Mouse (Mus musculus): ENCODE results near the gene Ppp1r16b.

Gene Ppp1r16b

DNA sequence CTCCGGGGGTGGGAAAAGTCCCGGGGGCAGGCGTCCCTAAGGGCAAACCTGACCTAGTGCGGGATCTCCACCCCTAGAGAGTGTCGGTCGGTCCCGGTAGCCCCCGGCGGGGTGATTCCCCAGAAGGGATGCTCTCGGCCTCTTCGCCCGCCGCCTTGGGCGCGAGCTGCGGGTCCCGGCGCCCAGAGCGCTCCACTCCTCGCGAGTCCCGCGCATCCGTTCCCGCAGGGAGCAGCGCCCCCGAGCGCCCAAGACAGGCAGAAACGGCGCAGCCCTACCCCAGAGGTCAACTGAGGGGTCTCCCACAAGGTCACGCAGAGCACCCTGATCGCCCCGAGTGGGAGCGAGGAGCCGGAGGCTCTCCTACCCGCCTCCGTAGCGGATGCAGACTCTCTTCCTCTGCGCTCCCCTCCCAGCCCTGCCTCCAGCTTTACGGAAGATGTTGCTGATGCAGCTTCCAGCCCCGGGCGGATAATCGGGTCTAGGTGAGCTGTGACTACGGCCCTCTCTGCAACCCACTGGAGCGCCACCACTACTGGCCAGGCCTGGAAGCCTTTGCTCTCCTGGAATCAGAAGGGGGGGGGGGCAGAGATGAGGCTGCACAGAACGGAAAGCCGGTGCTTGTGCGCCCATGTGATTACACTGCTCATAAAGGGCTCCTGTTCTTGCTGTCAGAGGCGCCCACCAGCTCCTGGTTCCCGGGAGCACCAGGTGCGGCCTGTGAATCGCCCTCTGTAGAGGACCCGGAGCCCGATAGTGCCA is 2.7 kb downstream of the Ppp1r16b start:
- no peak for DNase-seq (ENCODE audit: extremely low read depth, insufficient read length, low spot score)

GRCm38 (mm10) chr2:158668433-158669010 is 3.3 kb downstream of the Ppp1r16b start:
- no peak for DNase-seq (ENCODE audit: extremely low read depth, insufficient read length, low spot score)

GRCm38 (mm10) chr2:158669199-158670195 is 4.3 kb downstream of the Ppp1r16b start:
- DNase-seq (ENCODE audit: extremely low read depth, insufficient read length, low spot score) = no peak

- no peak for DNase-seq (ENCODE audit: extremely low read depth, insufficient read length, low spot score)
Observed at GRCm38 (mm10) chr2:158670571-158670970, 5.4 kb downstream of the Ppp1r16b start.

DNA sequence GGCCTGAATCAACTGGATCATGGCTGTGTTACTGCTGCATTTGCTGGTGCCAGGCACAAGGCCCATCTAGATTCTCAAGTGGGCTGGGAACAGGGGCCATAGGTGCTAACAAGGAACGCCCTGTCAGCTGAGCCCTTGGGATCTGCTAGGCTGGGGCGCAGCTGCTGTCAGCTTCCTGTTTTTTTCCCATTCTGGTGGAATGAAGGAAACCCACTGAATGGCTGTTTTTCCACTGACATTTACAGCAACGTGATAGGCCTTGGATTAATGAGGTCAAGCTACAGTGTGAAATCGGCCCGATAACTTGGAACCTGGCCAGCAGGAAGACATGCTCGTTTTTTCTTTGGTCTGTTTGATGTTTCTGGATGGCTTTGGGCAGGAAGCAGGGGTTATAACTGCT is 7.6 kb downstream of the Ppp1r16b start:
- DNase-seq (ENCODE audit: extremely low read depth, insufficient read length, low spot score) = no peak

- DNase-seq (ENCODE audit: extremely low read depth, insufficient read length, low spot score) = no peak
Observed at GRCm38 (mm10) chr2:158673493-158673892, 8.3 kb downstream of the Ppp1r16b start.

DNA sequence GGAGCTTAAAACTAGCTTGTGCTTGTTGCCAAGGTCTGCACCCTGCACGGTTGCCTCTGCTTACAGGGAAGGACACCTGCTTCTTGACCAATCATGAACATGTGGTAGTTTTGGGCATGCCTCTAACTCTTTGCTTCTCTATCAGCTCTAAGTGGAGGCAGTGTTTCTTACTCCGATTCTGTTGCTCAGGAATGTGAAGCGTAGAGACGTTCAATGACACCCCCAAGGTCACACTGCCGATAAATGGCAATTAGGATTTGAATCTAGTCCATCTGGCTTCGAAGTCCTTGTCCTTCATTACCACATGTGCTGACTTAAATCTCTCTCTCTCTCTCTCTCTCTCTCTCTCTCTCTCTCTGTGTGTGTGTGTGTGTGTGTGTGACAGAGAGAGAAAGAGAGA is 8.9 kb downstream of the Ppp1r16b start:
- no peak for DNase-seq (ENCODE audit: extremely low read depth, insufficient read length, low spot score)

DNA sequence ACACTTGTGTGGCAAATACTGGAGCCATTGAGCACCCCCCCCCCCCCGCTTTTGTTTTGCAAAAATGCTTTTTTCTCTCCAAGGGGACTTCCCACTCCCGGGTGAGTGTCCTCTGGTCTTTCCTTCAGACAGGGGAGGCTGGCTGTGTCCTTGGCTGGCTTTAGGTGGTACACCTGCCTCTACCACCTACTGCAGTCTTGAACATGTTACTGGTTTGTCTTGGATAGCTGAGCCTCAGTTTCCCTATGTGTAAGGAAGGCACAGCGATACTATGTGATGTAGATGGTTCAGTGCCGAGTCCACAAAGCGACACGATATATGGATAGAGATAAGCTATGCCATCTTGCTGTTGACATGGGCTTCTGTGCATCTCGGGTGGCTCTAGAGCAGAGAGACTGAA is 9.6 kb downstream of the Ppp1r16b start:
- DNase-seq (ENCODE audit: extremely low read depth, insufficient read length, low spot score) = no peak

GRCm38 (mm10) chr2:158675161-158675560 is 10.0 kb downstream of the Ppp1r16b start:
- no peak for DNase-seq (ENCODE audit: extremely low read depth, insufficient read length, low spot score)

DNA sequence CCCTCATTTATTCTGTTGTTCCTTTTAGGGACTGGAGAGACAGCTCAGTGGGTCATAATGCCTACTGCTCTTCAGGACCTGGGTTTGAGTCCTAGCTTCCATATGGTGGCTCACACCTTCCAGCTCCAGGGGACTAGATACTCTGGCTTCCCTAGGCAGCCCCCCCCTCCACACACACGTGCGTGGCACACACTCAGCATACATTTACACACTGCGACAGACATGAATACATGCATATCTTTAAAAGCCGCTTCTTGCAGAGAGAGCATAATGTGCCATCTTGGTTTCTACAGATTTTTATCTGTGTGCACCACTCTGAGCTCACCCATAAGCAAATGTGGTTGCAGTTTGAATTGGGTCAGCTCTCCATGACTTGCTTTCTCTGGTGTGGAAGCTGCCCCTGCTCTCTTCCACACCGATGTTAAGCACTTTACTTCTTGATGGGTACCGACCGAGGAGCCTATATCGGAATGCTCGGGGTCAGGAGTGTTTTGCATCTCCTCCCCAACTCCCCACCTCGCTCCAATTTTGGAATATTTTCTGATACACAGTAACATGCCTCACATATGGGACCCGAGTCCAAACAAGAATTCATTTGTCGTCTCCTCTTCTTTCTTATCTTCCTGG is 10.8 kb downstream of the Ppp1r16b start:
- DNase-seq (ENCODE audit: extremely low read depth, insufficient read length, low spot score) = no peak

- DNase-seq (ENCODE audit: extremely low read depth, insufficient read length, low spot score) = no peak
Observed at GRCm38 (mm10) chr2:158677946-158678345, 12.7 kb downstream of the Ppp1r16b start.

GRCm38 (mm10) chr2:158679091-158679490 is 13.9 kb downstream of the Ppp1r16b start:
- DNase-seq (ENCODE audit: extremely low read depth, insufficient read length, low spot score) = no peak

GRCm38 (mm10) chr2:158680357-158680889 is 15.2 kb downstream of the Ppp1r16b start:
- no peak for DNase-seq (ENCODE audit: extremely low read depth, insufficient read length, low spot score)

DNA sequence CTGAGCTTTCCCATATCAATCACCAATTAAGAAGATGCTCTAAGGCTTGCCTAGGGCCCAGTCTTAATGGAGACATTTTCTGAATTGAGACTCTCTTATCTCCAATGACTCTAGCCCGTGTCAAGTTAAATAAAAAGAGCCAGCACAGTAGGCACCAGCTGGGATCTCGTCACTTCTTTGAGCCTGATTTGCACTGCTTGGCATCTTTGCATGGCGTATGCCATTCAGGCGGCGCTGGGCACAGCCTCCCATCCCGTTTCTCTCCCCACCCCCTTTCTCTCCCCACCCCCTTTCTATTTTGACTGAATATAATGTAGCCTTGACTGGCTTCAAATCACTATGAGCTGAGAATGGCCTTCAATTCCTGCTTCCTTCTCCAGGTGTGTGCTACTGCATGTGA is 16.5 kb downstream of the Ppp1r16b start:
- no peak for DNase-seq (ENCODE audit: extremely low read depth, insufficient read length, low spot score)

DNA sequence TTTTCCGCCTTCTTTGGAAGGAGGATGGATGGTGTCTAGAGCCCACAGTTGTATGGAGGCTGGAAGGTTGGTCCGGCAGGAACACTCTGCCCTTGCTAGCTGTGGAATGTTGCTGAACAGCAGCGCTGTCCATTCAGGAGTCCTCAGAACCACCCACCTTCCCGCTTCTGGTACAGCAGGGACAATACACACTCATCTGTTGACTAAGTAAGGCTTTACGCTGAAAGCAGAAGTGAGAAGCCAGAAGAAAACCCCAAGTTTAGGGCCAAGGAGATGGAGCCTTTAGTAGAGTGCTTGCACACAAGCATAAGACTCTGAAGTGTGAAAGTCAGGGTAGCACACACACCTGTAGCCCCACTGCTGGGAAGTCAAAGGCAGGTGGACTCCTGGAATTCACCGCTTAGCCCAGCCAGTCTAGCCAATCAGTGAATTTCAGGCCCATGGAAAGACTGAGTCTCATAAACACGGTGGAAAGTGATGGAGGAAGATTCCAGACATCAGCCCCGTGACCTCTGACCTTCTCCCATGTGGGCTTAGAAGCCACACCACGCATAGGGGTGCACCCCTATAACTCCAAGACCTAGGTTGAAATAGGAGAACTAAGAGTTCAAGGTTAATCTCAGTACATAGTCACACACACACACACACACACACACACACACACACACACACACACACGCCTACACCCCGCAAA is 17.3 kb downstream of the Ppp1r16b start:
- DNase-seq (ENCODE audit: extremely low read depth, insufficient read length, low spot score) = no peak

DNA sequence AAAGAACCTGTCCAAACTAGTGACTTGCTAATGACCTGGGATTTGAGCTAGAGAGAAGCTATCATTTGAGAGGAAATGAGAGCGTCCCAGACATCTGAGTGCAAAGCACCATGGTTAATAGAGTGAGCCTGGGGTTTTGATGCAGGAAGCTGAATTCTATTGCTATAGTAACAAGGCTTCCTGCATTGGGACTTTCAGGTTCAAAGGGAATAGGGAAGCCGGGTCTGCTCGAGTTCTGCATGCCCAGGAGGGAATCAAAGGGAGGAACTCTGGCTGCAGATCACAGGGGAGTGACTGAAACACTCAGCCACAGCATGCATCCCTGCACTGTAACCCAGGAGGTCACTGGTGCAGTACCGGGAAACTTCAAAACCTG is 17.8 kb downstream of the Ppp1r16b start:
- DNase-seq (ENCODE audit: extremely low read depth, insufficient read length, low spot score) = no peak

DNA sequence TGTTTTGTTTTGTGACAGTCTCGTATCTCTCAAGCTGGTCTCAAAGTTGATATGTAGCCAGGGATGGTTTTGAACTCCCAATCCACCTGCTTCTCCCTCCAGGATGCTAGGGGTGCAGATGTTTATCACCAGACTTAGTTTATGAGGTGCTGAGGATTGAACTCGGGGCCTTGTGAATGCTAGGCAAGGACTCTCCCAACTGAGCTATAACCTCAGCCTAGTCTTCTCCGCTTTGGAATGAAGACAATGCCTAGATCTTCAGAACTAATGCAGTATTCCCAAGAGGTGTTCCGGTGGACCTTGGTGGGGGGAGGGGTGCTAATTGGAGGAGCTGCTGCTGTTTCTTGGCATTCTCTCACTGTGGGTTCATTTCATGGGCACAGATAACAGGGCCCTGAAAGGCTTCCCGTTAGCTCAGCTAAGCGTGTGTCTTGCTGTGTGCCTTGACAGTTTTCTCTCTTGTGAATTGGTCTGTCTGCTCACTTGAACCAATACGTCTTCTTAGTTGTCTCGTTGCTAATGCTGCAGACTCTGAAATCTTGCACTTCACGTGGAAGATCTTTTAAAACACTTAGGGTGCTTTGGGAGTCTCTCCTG is 19.1 kb downstream of the Ppp1r16b start:
- no peak for DNase-seq (ENCODE audit: extremely low read depth, insufficient read length, low spot score)

DNA sequence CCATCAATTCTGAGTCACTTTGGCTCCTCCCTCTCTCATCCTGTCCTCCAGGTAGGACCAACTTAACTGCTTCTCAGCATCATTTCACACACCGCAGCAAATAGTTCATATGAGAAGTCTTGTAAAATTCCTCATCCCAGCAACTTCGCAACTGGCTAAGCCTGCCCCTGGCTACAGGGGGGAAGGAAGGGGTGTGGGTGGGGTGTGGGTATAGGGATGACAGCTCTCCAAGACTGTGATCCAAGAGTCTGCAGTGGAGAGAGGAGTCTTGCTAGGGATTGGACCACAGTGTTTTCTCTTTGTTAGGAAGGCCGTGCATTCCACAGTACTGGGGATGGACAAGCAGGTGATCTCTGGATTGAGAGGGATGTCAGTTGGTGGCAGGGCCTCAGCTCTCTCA is 19.7 kb downstream of the Ppp1r16b start:
- DNase-seq (ENCODE audit: extremely low read depth, insufficient read length, low spot score) = no peak

GRCm38 (mm10) chr2:158686394-158686793 is 21.2 kb downstream of the Ppp1r16b start:
- DNase-seq (ENCODE audit: extremely low read depth, insufficient read length, low spot score) = no peak

- no peak for DNase-seq (ENCODE audit: extremely low read depth, insufficient read length, low spot score)
Observed at GRCm38 (mm10) chr2:158687804-158688241, 22.6 kb downstream of the Ppp1r16b start.
